Mouse (Mus musculus) heart, postnatal 0 days (tissue): ENCODE data around the gene Exoc8. TPM values are rescaled to one million over a fixed set of nuclear protein-coding genes. Genes with fewer than 3 reads are reported as not detected.

Experiments used
- ATAC-seq: fragments of 200-750 bp; cut with Nextera tagmentation; 2 replicates; pipeline ENCODE4 v1.8.0; 2017; ENCODE audit warnings: low read depth, moderate number of reproducible peaks, moderate library complexity; ENCODE audit not compliant: insufficient read depth
- DNase-seq: peaks from one replicate; pipeline ENCODE4 v3.0.0-alpha.2; 2016; ENCODE audit warnings: low spot score
- H3K27ac ChIP-seq: fragments of 300-500 bp; sonication (generic); 2 replicates; pipeline ENCODE4 v1.5.1; 2014; ENCODE audit warnings: low read depth, mild to moderate bottlenecking
- H3K27me3 ChIP-seq: fragments of 300-500 bp; sonication (generic); 2 replicates; pipeline ENCODE4 v1.6.1; 2014; ENCODE audit warnings: low read length, mixed read lengths; ENCODE audit not compliant: control insufficient read depth, insufficient read depth
- H3K36me3 ChIP-seq: fragments of 300-500 bp; sonication (generic); replicated peaks from 2 replicates; pipeline ENCODE4 v1.6.1; 2014; ENCODE audit warnings: low read length, mixed read lengths; ENCODE audit not compliant: control insufficient read depth, insufficient read depth
- H3K4me1 ChIP-seq: fragments of 300-500 bp; sonication (generic); 2 replicates; pipeline ENCODE4 v1.6.1; 2014; ENCODE audit warnings: antibody characterized with exemption; ENCODE audit not compliant: control insufficient read depth, insufficient read depth
- H3K4me2 ChIP-seq: fragments of 300-500 bp; sonication (generic); 2 replicates; pipeline ENCODE4 v1.6.1; 2014; ENCODE audit warnings: low read depth, mild to moderate bottlenecking, low read length, moderate library complexity
- H3K4me3 ChIP-seq: fragments of 300-500 bp; sonication (generic); 2 replicates; pipeline ENCODE4 v1.5.1; 2014; ENCODE audit warnings: low read depth, low read length
- H3K9ac ChIP-seq: fragments of 300-500 bp; sonication (generic); replicated peaks from 2 replicates; pipeline ENCODE4 v1.6.1; 2014; ENCODE audit warnings: low read depth, low read length, mixed read lengths
- H3K9me3 ChIP-seq: fragments of 300-500 bp; sonication (generic); replicated peaks from 2 replicates; pipeline ENCODE4 v1.6.1; 2016; ENCODE audit warnings: low read length; ENCODE audit not compliant: control insufficient read depth
- CTCF ChIP-seq: IDR thresholded peaks from 2 replicates; pipeline ENCODE4 v1.5.1; 2016; ENCODE audit warnings: antibody characterized with exemption, control low read depth, low read depth
- EP300 ChIP-seq: IDR thresholded peaks from 2 replicates; pipeline ENCODE4 v1.6.1; 2016; ENCODE audit warnings: antibody characterized with exemption, low read depth
- WGBS: fragments of 180-500 bp; shearing (Covaris S2); extraction: QIAGEN DNeasy Blood & Tissue Kit; methylation state at CpG from one replicate; pipeline ENCODE4 v1.1.7; 2014; 5-methylcytosine and 5-hydroxymethylcytosine counted together
- polyA plus RNA-seq: library from polyadenylated mRNA; unstranded; fragments of >200 nt; fragmentation: Nextera tagmentation; extraction: Ambion mirVana; gene quantifications from 2 replicates; pipeline ENCODE4 v1.2.1, GENCODE M21; 2015
- total RNA-seq: library from RNA; depleted of rRNA; stranded (reverse); fragments of >200 nt; gene quantifications from 2 replicates; pipeline ENCODE4 v1.2.3, GENCODE M21; 2014; ENCODE audit warnings: low replicate concordance

Gene Exoc8
- total and polyA plus RNA-seq, 2 experiments from 2014 or later: 5.3 to 16.9 TPM

DNA sequence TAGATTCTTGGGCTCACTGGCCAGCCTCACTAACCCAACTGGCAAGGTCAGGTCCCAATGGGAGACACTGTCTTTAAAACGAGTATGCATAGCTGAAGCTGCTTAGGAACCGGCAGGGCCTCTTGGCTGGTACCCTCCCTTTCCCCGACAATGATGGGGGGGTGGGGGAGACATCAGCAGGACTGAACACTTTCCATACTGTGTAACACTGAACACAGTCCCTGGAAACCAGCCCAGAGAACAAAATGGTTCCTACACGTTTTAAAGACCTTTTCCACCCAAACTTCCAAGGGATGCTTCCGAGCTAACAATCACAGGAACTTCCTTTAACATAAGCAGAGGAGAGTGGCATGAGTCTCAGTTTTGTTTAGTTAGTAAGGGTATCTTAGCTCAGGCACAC is 37.6 kb upstream of the Exoc8 start:
- H3K9ac ChIP-seq: no peak overlapping the region
- 0 out of 2 replicates have a peak, but pooled peaks cover 16% of the 10 kb centered on the region for H3K36me3 ChIP-seq
- no peak overlapping the region for H3K4me3 ChIP-seq
- WGBS: 61% methylated on average over 5 of the region's 5 CpGs
- ATAC-seq: no peak
- no peak for DNase-seq
- H3K4me2 ChIP-seq: no peak overlapping the region
- H3K27me3 ChIP-seq: no peaks in the 10 kb centered on the region
- H3K27ac ChIP-seq: peak overlapping the region; percentile 55
- TF ChIP-seq CTCF (no peak), EP300 (no peak)
- H3K9me3 ChIP-seq: no peaks in the 10 kb centered on the region
- peaks cover 27% of the 10 kb centered on the region for H3K4me1 ChIP-seq

DNA sequence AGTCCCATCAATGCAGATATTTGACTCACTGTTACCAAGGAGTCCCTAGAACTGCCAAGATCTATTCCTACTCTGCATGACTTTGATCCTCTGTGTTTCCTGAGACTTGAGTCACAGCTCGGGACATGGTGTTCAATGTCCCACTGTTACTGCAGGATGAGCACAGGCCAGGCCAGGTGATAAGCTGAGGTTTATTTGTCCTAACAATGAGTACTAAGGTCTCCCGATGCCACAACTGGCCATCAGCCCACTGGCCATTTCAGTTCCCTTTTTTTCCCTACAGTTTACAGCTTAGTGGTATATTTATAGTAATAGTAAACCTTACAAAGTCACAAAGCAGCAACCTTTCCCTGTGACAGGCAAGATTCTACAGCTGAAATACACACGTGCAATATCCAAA is 34.9 kb upstream of the Exoc8 start:
- TF ChIP-seq CTCF (no peak), EP300 (no peak)
- ATAC-seq (no peak), DNase-seq (no peak)
- H3K9me3 ChIP-seq: no peaks in the 10 kb centered on the region
- 34% methylated on average over 3 of the region's 3 CpGs for WGBS
- H3K27ac ChIP-seq: peak overlapping the region; percentile 56
- H3K4me2 ChIP-seq: no peak overlapping the region
- H3K4me3 ChIP-seq: no peak overlapping the region
- H3K9ac ChIP-seq: no peak overlapping the region
- 0 out of 2 replicates have a peak, but pooled peaks cover 3% of the 10 kb centered on the region for H3K36me3 ChIP-seq
- H3K27me3 ChIP-seq: no peaks in the 10 kb centered on the region
- H3K4me1 ChIP-seq: peaks cover 48% of the 10 kb centered on the region

DNA sequence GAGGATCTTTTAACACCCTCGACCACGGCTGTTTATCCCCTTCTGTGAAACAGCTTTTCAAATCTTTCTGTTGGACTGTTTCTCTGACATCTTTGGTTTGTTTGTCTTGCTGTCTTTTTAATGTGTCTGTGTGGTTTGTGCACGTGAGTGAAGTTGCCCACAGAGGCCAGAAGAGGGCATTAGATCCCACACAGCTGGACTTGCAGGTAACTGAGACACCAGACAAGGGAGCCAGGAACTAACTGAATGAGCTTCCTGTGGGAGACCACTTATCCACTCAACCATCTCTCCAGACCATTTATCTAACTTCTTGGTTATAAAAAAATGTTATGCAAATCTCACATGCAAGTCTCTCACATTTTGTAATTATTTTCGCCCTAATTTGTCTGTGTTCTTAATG is 33.1 kb upstream of the Exoc8 start:
- peaks cover 62% of the 10 kb centered on the region for H3K4me1 ChIP-seq

DNA sequence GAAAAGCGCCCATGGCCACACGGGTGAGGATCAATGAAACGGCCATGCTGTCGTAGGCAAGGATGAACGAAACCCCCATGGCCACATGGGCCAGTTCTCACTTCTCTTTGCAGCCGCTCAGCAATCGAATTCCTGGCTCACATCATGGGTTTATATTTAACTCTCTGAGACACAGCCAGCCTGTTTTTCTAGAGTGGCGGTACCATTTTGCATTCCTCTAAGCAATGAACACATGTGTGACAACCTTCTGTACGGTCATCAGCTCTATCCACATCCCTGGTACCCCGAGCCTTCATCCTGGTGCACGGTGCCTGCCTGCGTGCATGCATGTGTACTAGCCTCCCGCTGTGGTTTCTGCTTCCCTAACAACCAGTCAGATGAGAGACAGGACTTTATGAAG is 32.6 kb upstream of the Exoc8 start:
- TF ChIP-seq CTCF (no peak), EP300 (no peak; the same call in 1 of the 2 replicates)
- peaks cover 67% of the 10 kb centered on the region for H3K4me1 ChIP-seq
- WGBS: 38% methylated on average over 13 of the region's 13 CpGs
- peak; percentile 37; the same call in 1 of the 2 replicates for ATAC-seq
- peak overlapping the region; percentile 87 for H3K27ac ChIP-seq
- no peak overlapping the region for H3K9ac ChIP-seq
- H3K4me2 ChIP-seq: no peak overlapping the region
- H3K4me3 ChIP-seq: no peak overlapping the region
- no peaks in the 10 kb centered on the region for H3K36me3 ChIP-seq
- peak; percentile 75 for DNase-seq
- H3K9me3 ChIP-seq: no peaks in the 10 kb centered on the region
- no peaks in the 10 kb centered on the region for H3K27me3 ChIP-seq

More for the DNA sequence above, 33.1 kb upstream of the Exoc8 start:
- Histone ChIP-seq H3K9me3 (no peaks in the 10 kb centered on the region), H3K36me3 (no peaks in the 10 kb centered on the region), H3K4me2 (no peak overlapping the region), H3K9ac (no peak overlapping the region), H3K27ac (peak overlapping the region; percentile 87), H3K4me3 (no peak overlapping the region), H3K27me3 (no peaks in the 10 kb centered on the region)
- 81% methylated on average over 4 of the region's 4 CpGs for WGBS
- 0 out of 2 replicates have a peak, but pooled peaks have one; percentile 13 for TF ChIP-seq CTCF
- TF ChIP-seq EP300: no peak
- no peak for DNase-seq
- no peak for ATAC-seq

DNA sequence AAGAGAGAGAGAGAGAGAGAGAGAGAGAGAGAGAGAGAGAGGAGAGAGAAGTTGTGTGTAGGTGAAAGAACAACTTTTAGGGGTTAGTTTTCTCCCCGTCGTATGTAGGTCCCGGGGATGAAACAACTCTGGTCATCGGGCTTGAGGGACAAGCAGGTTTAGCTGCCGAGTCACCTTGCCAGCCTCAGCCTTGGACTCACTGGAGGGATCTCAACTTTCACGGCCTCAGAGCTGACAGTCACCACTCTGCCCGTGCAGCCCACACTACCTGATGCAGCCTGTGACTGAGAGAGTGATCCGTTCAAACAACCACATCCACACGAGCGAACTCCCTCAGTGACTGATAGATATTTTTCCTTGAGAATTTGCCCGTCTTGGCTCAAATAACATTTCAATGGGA is 31.5 kb upstream of the Exoc8 start:
- 57% methylated on average over 11 of the region's 11 CpGs for WGBS
- no peak for ATAC-seq
- Histone ChIP-seq H3K9me3 (no peaks in the 10 kb centered on the region), H3K36me3 (no peaks in the 10 kb centered on the region), H3K4me1 (peaks cover 65% of the 10 kb centered on the region), H3K27me3 (no peaks in the 10 kb centered on the region), H3K4me2 (no peak overlapping the region), H3K9ac (no peak overlapping the region), H3K27ac (peak overlapping the region; percentile 83; the same call in 1 of the 2 replicates), H3K4me3 (no peak overlapping the region)
- DNase-seq: no peak
- TF ChIP-seq CTCF: no peak
- TF ChIP-seq EP300: no peak

DNA sequence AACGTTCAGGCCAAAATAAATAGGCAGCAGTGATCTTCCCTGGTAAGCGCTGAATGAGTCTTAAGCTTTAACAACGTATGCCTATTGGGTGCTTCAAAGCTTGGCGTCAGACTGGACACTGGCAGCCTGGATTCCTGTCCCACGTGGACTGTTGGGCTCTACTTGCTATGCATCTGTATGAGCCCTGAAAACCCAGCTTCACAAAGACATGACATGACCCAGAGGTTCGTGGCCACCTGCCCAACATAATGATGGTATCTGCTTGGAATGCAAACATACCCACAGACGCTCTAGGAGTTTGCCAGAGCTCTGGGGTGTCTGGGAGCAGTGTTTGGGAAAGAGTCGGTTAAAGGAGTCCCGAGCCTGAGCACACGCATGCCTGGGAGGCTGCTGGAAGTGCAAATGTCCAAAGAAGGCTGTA is 28.9 kb upstream of the Exoc8 start:
- Histone ChIP-seq H3K4me1 (peaks cover 80% of the 10 kb centered on the region), H3K9ac (0 out of 2 replicates have a peak overlapping the region, but pooled peaks have one; percentile 35), H3K36me3 (no peaks in the 10 kb centered on the region), H3K4me2 (no peak overlapping the region), H3K27ac (peak overlapping the region; percentile 83), H3K9me3 (no peaks in the 10 kb centered on the region), H3K27me3 (no peaks in the 10 kb centered on the region), H3K4me3 (no peak overlapping the region)
- 9% methylated on average over 10 of the region's 10 CpGs for WGBS
- DNase-seq: peak; percentile 76
- TF ChIP-seq CTCF: no peak
- TF ChIP-seq EP300: no peak
- ATAC-seq: peak; percentile 76
